Mouse (Mus musculus) spleen, embryonic (tissue): ENCODE results near the gene Stim1.
"Not testable (repeated sequence)": the region's sequence is repeated elsewhere in the genome, so short reads cannot be mapped to it uniquely, and the experiment has no call there.

ENCODE experiments used
- CTCF ChIA-PET: fragments of 350-600 bp; sonication (Branson Sonifier 250); formaldehyde crosslinking; loops from one replicate; lab custom pipeline; 2022; lab: Charles Lee

Stim1 gene

DNA sequence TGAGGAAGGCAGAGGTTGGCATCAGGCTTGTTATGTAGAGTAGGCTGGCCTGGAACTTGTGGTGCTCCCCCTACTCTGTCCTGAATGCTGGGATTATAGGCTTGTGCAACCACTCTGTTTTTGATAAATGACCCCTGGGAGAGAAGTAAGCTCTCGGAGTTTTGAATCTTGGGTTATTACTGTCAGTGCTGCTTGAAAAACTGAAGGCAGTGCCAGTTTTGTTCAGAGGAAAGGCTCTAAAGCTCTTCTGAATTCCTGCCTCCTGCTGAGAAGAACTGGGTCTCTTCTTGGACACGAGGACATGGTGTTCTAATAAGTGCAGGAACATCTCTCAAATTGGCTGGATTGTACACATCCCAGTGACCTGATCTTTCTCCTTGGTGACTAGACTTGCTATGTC, 81.1 kb downstream of the Stim1 start:
- CTCF ChIA-PET, result no interaction called here

DNA sequence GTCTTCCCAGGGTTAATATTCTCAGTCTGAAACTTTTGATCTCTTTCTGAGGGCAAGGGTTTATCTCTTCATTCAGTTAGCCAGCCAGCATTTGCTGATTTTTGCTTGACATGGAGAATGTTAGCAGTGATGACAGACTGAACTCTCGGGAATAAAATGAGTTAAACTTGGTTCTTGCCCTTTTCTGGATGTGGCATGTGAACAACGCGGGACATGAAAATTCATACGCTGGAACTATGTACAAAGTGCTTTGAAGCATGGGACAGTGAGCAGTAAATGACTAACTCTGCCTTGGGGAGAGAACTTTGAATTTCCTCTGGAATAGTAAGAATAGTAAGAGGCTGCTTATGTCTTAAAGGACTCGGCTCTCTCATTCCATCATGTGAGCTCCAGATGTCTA, 81.6 kb downstream of the Stim1 start:
- CTCF ChIA-PET, result no interaction called here

DNA sequence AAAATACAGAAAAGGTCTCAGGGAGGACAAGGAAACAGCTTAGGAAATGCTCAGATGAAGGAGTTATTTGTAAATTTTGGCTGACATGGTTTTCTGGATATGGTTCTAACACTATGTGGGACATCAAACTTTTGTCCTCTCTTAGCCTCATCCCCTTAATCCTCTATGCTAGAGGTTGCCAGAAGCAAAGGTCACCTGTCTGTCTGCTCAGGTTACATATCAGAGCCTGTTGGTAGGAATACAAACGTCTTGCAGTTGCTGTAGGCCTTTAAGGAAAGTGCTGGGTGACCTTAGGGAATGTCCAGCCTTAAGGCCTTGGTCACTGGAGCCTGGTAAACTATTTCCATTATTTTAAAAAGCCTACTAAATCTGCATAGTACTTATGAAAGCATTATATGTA, 85.8 kb downstream of the Stim1 start:
- CTCF ChIA-PET, result no interaction called here

DNA sequence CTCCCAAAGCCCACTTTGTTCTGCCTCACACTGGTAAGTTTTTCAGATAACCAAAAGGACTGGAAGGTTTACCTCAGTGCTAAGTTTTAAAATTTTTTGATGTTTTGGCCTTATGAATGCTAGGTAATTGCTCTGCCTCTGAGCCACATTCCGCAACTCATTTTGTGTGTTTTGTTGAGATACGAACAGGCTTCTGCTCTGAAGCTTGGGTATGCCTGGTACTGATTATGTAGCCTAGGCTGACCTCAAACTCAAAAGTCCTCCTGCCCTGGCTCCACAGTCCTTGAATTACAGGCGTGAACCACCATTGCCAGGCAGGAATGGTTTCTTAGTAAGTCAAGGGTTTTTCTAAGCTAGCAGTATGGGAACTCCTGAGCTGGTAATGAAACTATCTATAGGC, 90.5 kb downstream of the Stim1 start:
- CTCF ChIA-PET, result no interaction called here

DNA sequence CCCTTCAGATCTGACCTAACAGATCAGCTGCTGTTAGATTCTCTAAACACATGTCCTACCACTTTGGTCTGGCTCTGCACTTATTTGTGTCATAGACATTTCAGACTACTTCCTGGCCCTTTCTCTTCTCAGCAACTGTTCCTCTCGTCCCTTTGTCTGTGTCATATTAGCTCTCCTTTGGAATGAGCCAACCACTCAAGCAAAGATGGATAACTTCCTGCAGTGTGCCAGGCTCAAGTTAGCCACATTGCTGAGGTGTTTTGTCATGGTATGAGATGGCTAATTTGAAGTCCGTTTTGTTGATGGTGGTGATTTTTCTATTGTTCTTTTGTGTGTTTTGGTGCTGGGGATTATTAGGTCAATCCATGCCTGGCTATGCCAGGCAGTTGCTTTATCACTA, 93.7 kb downstream of the Stim1 start:
- CTCF ChIA-PET, result no interaction called here

DNA sequence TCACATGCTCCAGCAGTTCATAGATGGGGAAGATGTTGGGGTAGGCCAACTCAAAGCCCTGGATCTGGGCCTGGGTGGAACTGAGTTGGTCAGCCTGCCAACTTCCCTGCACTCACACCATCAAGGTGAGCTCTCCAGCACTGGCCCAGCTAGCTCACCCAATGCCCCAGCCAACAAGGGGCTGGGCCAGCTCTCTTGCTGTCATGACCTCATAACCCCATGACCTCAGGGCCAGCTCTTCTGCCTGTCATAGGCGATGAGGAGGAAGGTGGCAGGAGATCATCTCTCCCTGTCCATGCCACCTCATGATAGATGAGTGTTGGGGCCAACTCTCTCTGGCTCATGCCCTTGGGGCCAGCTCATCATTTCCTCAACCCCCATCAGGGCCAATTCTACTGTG, 96.2 kb downstream of the Stim1 start:
- CTCF ChIA-PET, result no interaction called here

DNA sequence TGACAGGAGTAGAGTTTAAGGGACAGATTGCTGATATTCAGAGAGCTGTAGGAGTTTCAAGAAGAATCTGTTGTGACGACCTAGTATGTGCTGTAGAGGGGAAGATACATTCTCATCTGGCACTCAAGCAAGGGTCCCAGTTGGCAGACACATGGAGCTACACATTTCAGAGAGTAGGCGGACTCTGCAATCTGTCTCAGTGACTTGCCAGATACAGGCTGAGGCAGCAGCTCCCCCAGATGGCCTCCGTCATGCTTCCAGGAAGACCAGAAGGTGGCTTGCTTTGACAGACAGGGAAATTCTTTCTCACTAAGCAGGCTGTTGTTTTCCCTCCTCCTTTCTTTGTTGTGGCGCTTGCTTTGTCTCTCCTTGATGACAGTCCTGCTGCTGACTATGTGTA, 102.1 kb downstream of the Stim1 start:
- CTCF ChIA-PET, result no interaction called here

DNA sequence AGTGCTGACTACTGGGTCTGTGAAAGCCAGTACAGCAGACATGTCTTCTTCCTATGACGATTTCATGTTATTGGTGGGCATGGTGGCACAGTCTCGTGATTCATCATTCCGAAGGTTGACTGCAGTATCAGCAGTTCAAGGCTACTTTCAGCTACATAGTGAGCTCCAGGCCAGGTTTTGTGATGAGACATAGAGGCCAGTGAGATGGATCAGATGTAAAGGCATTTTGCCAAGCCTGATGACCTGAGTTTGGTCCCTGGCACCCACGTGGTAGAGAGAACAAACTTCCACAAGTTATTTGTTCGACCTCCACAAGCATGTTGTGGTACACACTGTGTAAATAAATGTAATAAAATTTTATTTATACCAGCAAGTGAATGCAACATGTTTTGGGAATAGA, 102.9 kb downstream of the Stim1 start:
- CTCF ChIA-PET, result no interaction called here

DNA sequence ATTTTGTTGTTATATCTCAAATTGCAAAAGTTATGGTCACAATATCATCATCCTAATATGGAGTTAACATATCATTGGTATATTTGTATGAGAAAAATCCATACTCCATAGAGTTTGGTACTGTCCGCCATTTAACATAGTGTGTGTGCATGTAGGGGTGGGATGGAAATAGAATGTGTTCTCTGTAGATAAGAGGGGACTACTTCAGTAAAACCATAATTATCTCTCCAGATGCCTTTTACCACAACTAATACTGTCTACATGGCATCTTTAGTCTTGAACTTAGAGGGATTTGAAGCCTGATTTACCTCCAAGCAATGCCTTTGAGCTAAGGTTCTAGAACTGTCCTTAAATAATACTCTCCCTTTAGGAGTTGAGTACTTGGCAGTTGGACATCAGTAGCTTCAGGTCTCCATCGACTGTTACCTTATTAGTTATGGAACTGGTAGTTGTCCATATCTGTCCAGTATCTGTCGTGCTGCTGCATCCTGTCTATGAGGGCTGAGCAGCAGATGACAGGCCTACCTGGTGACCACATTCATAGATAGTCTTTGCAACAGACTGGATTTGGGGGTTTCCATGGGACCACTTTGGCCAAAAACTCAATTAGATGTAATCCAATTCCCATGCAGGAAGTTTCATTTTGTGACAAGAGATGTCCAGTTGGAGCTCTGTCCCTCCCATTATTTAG, 105.9 kb downstream of the Stim1 start:
- CTCF ChIA-PET, result no interaction called here

DNA sequence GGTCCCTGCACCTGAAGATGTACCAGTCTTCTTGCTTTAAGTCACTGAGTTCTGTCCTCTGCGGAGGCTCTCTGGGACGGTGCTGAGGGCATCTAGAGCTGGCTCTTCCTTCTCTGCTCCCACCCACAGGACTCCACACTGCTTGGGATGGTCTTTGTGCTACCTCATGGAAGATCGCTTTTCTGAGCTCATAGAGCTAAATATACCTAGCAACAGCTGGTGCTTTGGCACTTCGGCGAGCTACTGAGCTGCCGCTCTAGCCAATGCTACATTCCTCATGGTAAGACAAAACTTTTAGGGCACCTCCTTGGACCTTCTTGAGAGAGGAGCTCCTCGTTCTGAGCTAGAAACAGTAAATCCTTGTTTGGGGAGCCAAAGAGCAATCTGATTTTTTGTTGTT, 115.6 kb downstream of the Stim1 start:
- CTCF ChIA-PET, result no interaction called here

DNA sequence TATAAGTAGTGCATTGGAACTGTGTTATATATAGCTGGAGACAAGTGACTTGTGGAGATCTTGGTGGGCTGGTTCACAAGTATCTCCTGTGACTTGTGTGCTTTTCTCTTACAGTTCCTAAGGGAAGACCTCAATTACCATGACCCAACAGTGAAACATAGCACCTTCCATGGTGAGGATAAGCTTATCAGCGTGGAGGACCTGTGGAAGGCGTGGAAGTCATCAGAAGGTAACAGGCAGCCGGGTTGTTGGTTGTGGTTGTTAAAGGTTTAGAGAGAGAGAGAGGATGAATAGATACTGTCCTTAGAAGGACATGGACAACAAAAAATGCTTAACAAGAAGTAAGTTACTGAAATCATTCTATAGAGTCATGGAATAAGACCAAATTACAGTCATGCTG, 118.4 kb downstream of the Stim1 start:
- CTCF ChIA-PET, result no interaction called here

DNA sequence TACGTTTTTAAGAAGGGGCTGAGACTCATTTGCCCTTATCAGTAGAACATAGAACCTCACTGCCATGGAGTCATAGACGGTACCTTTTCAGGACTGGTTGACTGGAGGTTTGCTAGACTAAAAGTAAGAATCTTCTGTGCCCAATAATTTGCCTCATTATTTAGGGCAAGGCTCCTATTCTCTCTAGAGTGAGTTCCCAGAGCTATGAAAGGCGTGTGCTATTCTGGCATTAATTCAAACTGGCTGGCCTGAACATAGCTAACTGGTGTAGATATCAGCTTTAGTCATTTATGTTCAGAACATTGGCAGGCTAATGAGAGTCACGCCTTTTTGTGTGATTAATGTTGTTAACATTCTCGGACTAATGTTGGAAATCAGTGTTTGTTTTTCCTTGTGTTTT, 121.5 kb downstream of the Stim1 start:
- CTCF ChIA-PET, result no interaction called here

DNA sequence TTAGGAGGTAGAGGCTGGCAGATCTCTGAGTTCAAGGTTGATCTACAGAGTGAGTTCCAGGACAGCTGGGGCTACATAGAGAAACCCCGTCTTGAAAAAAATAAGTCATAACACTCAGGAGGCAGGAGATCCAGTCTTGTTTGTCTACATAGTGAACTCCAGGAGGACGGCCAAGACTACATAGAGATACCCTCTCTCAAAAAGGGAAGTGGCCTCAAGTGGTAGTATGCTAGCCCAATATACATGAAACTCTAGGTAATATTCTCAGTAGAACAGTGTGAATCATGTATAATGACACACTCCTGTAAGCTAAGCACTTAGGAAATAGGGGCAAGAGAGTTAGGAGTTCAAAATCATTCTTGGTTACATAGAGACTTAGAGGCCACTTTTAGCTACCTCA, 126.3 kb downstream of the Stim1 start:
- CTCF ChIA-PET, result no interaction called here

DNA sequence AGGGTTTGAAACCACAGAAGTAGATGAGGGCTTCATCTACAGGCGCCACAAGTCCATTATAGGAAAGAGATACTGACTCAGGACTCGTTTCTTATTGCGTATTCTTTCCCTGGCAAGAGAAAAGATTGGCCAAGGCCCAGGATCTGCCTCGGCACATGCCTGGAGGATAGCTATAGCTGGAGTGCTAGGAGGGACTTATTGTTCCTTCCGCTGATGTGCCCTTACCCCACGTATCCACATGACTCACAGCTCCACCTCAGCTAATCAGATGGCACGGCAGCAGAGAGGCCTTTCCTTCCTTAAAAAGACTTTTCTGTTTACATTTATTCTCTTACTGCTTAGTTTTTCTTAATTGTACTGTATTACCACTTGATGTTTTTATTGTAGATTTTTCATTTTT, 128.3 kb downstream of the Stim1 start:
- CTCF ChIA-PET, result no interaction called here

DNA sequence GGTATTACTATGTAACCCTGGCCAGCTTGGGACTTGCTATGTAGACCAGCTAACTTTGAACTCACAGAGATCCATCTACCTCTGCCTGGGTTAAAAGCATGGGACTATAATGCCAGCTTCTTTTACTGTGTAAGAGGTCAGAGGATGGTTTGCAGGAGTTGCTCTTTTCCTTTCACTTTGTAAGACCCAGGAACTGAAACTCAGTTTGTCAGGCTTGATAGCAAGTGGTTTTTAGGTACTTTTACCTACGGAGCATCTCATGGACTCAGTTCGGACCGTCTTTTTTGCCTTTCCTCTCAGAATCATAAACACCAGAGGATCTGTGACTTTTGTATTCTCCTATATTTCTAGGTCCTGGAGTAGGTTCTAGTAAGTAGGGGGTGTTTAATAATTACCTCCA, 128.7 kb downstream of the Stim1 start:
- CTCF ChIA-PET, result no interaction called here

DNA sequence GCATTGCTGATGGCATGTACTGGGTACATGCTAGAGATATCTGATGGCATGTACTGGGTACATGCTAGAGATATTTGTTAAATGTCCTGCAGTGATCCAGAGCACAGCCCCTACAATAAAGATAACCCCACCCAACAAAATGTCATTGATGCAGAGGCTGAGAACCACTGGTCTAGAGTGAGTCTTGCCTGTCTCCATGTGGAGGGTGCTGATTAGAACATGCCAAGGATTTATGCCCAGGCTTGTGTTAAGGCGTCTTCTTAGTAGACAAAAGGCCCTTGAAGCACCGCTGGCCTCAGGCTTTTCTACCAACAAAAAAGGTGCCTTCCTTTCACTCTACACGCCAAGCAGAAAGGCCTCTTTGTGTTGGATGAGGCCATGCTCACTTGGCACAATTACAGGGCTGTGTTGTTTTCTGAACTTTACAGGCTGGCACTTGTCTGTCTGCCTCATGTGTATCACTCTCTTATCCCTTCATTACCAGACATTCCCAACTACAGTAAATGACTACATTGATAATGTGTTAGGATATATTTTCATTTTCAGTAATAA, 131.7 kb downstream of the Stim1 start:
- CTCF ChIA-PET, result no interaction called here

DNA sequence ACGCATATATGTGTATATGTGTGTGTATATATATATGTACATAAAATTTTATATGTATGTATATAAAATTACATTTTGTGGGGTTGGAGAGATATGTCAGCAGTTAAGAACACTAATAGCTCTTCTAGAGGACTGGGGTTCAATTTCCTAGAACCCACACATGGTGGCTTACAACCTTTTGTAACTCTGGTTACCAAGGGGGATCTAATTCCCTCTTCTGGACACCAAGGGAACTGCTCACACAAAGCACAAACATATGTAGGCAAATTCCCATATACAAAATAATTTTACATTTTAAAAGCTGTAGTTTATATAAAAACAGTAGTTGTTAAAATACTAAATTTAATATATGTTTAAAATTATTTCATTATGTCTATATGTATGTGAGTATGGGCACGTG, 136.5 kb downstream of the Stim1 start:
- CTCF ChIA-PET, result interaction anchor here (0.7 to 0.8 kb wide), 2 partner anchors 13 to 99 kb away, joined by 3 to 5 read pairs; no protein-coding TSS in a partner anchor

DNA sequence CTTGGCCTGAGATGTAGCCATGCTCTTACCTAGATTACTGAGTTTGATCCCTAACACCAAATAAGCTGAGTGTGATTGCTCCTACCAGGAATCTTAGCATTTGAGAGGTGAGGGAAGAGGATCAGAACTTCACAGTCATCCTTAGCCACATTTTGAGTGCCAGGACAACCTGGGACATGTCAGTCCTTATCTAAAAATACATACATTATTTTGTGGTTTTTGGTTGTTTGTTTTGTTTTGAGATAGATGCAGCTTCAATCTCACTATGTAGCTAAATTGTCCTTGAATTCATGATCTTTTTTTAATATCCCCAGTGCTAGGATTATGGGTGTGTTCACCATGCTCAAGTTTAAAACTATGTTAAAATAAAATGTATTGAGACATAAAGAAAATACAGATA, 139.8 kb downstream of the Stim1 start:
- CTCF ChIA-PET, result interaction anchor here (0.7 kb wide), 1 partner anchor 21 kb away, joined by 3 read pairs; no protein-coding TSS in a partner anchor

DNA sequence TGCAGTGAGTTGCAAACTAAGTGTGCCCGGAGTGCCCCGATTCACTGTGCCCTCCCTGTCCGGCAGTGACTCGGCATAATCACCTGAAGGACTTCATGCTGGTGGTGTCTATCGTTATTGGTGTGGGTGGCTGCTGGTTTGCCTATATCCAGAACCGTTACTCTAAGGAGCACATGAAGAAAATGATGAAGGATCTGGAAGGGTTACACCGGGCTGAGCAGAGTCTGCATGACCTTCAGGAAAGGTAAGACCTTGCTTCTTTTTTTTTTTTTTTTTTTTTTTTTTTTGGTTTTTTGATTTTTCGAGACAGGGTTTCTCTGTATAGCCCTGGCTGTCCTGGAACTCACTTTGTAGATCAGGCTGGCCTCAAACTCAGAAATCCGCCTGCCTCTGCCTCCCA, 147.7 kb downstream of the Stim1 start:
- CTCF ChIA-PET, result not testable (repeated sequence)

DNA sequence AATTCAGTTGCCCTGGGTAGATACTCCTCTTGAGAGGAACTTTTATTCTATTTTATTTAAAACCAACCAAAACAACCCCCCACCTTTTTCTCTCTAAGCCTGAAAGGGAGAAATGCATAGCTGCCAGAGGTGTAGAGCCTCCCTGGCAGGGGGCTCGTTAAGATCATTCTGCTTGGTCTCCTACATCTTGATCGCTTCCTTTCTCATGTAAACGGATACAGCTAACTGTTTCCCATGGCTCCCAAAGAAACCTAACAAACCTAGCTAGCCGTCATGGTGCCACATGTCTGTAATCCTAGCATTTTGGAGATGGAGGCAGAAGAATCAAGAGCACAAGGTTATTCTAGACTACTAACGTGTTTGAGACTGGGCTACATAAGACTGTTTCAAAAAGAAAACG, 148.2 kb downstream of the Stim1 start:
- CTCF ChIA-PET, result interaction anchor here (0.8 to 1.1 kb wide), 2 partner anchors 151 to 1781 kb away, joined by 3 read pairs; no protein-coding TSS in a partner anchor

DNA sequence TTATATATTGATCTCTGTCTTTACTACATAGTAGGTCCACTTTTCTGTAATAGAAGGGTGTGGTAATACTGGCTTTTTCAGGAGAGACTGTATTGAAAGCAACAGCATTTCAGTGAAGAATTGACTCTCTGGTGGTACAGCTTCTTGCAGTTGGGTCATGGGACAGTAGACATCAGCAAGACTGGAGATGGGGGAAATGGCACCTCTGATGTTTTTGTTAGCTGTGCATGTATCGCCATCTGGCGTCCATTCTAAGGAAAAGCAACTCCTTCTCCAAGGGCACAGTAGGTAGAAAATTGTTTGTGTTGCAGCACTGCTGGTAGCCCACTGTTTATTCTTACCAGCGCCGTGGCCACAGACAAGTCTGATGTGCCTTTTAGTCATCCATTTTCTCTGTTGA, 149.8 kb downstream of the Stim1 start:
- CTCF ChIA-PET, result interaction anchor here (1.1 to 1.6 kb wide), 2 partner anchors 13 to 159 kb away, joined by 3 to 5 read pairs; no protein-coding TSS in a partner anchor

DNA sequence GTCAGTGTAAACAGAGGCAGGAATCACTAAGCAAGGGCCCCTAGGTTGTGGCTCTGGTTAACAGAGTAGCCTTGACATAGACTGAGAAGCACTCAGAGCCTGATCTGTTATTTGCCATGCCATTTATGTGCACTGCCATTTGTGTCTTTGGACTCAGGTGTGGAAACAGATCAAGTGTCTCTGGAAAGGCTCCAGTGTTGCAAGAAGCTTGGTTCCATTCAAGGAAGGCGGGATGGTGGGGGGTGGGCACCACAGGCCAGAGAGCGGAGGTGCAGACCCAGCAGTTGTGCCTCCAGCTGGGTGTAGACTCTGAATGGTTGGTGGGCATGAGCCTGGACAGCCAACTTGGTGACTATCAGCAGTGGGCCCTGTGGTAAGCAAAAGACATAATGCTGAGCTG, 154.4 kb downstream of the Stim1 start:
- CTCF ChIA-PET, result interaction anchor here (0.7 kb wide), 1 partner anchor 170 kb away, joined by 3 read pairs; no protein-coding TSS in a partner anchor

DNA sequence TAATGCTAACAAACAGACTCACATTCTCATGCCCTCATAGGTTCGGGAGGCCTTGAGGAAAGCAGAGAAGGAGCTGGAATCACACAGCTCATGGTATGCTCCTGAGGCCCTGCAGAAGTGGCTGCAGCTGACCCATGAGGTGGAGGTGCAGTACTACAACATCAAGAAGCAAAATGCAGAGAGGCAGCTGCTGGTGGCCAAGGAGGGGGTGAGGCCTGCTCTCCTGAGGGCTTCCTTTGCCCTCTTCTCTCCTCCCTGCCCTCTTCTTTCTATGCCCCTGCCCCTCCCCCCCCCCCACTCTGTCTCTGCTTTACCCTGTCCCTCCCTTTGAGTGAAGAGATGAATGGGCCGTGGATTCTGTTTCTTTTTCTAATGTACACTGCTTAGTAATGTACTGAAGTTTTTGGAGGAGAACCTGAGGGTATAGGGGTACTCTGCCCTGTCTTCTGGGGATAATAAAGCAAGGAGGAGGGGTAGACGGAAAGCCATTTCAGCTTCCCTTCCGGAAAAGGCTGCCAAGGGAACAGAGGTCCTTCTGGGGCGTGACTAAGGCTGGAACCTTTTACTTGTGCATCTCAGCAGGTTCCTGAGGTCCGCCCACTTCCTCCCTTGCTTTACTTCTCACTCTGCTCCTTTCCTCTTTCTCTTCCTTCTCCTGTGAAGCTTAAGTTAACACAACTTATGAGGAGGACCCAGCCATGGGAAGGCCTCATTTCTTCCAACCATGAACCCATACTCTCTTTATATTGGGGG, 158.5 kb downstream of the Stim1 start:
- CTCF ChIA-PET, result interaction anchor here (0.7 kb wide), 1 partner anchor 886 kb away, joined by 3 read pairs; no protein-coding TSS in a partner anchor
